In the genomic region with DNA sequence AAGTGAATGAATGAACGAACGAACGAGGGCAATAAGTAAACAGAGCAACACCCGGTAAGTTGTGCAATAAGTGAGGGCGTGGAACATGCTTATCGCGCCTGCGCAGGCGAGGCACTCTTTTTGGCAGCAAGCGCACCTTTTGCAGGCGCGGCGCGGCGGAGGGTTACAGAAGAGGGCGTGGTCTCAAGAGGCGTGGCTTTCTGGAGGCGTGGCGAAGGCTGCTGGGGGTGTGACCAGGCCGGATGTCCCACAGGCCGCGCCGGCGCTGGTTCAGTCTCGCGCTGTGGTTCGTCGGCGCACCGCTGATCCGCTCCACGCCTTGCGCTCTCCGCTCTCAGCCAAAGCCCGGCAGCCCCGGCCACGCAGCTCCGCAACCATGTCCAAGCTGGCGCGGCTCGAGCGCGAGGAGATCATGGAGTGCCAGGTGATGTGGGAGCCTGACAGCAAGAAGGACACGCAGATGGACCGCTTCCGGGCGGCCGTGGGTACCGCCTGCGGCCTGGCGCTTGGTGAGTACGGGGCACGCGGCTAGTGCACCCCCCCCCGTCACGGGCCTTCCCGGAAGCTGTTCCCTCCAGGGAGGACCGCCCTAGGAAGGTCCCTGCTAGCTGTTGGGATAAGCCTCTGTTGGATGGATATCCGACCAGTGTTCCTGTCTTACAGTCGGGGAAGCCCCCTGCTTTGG, we compare ENCODE assay signal across 8 mouse cellular contexts. TPM values are rescaled to one million over a fixed set of nuclear protein-coding genes. Genes with fewer than 3 reads are reported as not detected.
DNase-seq lines count a peak whose midpoint lies in the region; ATAC-seq and TF ChIP-seq lines count a peak whose summit lies in the region.

A gene (plus strand): TSS at position 214 of the 685 bp plus-strand sequence.

- peaks cover 3% of the 10 kb centered on the region; the same call in 1 of the 2 replicates for H3K27me3 ChIP-seq in hindbrain, embryonic 10.5 days (ENCODE audit: insufficient read depth, poor library complexity, severe bottlenecking)
- no peaks in the 10 kb centered on the region for H3K27me3 ChIP-seq in lung, postnatal 0 days (replicated peaks; ENCODE audit: insufficient read depth, low read length)

- peaks cover 23% of the 10 kb centered on the region for H3K36me3 ChIP-seq in hindbrain, embryonic 10.5 days
- H3K36me3 ChIP-seq in lung, postnatal 0 days (ENCODE audit: insufficient read depth, low read length) = no peaks in the 10 kb centered on the region

- DNase-seq in MN1 (ENCODE audit: low spot score) = peak; percentile 97
- DNase-seq in cerebellum, adult 9-10 months = peak; percentile 98
- peak; percentile 97 for DNase-seq in hindbrain, embryonic 10.5 days (ENCODE audit: low spot score)
- peak; percentile 97 for DNase-seq in layer of hippocampus, adult 9-11 months
- DNase-seq in lung, postnatal 0 days (ENCODE audit: low spot score) = peak; percentile 96
- peak; percentile 99 for DNase-seq in ovary, postnatal 14 days (ENCODE audit: low spot score)
- DNase-seq in thymus, postnatal 14 days = peak; percentile 99

- H3K4me3 ChIP-seq in hindbrain, embryonic 10.5 days = peak within 1 kb of the TSS; percentile 78
- H3K4me3 ChIP-seq in lung, postnatal 0 days (ENCODE audit: low read depth, low read length) = peak within 1 kb of the TSS; percentile 70

- under 1% methylated on average over 60 of the region's 60 CpGs for WGBS in hindbrain, embryonic 10.5 days
- WGBS in lung, postnatal 0 days = under 1% methylated on average over 60 of the region's 60 CpGs

- H3K4me2 ChIP-seq in lung, postnatal 0 days (replicated peaks; ENCODE audit: low read depth, low read length) = peak within 1 kb of the TSS; percentile 97

- H3K9ac ChIP-seq in lung, postnatal 0 days (replicated peaks; ENCODE audit: low read depth) = peak within 1 kb of the TSS; percentile 48

- ATAC-seq in frontal cortex, adult (ENCODE audit: low TSS enrichment) = peak; percentile 81
- peak; percentile 97 for ATAC-seq in lung, postnatal 0 days

- H3K9me3 ChIP-seq in hindbrain, embryonic 10.5 days = no peaks in the 10 kb centered on the region
- H3K9me3 ChIP-seq in lung, postnatal 0 days (ENCODE audit: low read length) = no peaks in the 10 kb centered on the region

- TF ChIP-seq EP300 in lung, postnatal 0 days (IDR thresholded peaks at IDR 0.05) = no peak

- H3K27ac ChIP-seq in hindbrain, embryonic 10.5 days = peak within 1 kb of the TSS; percentile 89
- no peak within 1 kb of the TSS for H3K27ac ChIP-seq in lung, postnatal 0 days (ENCODE audit: low read length)

- no peak for TF ChIP-seq CTCF in lung, postnatal 0 days (IDR thresholded peaks at IDR 0.05)

- H3K4me1 ChIP-seq in hindbrain, embryonic 10.5 days (replicated peaks) = peaks cover 52% of the 10 kb centered on the region
- H3K4me1 ChIP-seq in lung, postnatal 0 days (ENCODE audit: insufficient read depth, low read depth, low read length) = peaks cover 12% of the 10 kb centered on the region; the same call in 1 of the 2 replicates

RNA-seq across cellular contexts. Expression of the gene that starts here (rescaled TPM):
- polyA plus RNA-seq in hindbrain, embryonic 10.5 days (2016; fragmentation: Nextera tagmentation; extraction: Ambion mirVana) = 63.4 and 73.4 TPM in 2 replicates
- polyA plus RNA-seq in lung, postnatal 0 days (2015; fragmentation: Nextera tagmentation; extraction: Ambion mirVana) = 20.0 and 25.9 TPM in 2 replicates
